Mouse (Mus musculus) brain, adult 10 weeks (tissue): ENCODE data around the gene Rasl11b. TPM values are rescaled to one million over a fixed set of nuclear protein-coding genes. Genes with fewer than 3 reads are reported as not detected.

Source experiments
- polyA plus RNA-seq: library from polyadenylated mRNA; stranded (reverse); fragments of 350-450 nt; fragmentation: Illumina TruSeq; extraction: RNeasy Lipid Tissue Mini Kit (QIAGEN cat#74804); gene quantifications from one replicate; pipeline ENCODE4 v1.2.3, GENCODE M21; 2015; ENCODE audit warnings: low read depth, low replicate concordance

The Rasl11b gene
- 67.0 TPM for polyA plus RNA-seq

DNA sequence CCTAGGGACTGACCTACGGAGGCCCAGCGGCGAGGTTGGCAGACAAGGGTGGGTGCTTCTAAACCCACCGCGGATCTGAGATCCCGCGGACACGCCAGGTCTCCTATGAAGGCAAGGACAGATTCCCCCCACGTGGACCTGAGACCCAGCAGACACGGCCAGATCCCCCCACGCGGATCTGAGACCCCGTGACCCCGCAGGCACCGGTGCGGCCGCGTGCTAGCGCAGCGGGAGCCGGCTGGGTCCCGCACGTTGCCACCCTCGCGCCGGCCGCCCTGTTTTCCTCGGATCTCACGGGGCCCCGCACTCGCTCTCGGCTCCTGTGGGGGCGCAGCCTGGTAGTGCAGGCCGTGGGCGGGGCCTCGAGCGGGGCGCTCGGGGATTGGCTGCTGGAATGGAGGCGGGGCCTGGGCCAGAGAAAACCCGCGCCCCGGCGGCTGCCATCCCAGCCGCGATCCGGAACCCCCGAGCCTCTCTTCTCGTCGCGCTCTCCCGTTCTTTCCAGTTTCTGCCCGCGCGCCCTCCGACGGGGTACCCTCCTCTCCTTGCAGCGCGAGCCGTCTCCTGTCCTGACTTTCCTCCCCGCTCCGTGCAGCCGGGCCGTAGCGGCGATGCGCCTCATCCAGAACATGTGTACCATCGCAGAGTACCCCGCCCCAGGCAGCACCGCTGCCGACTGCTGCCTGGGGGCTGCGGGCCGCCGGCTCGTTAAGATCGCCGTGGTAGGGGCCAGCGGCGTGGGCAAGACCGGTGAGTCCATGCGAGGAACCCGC, at the start of gene Rasl11b:
Rasl11b (plus strand) TSS at position 446 of the 773 bp plus-strand sequence.

Other genes starting within 250 kb of the Rasl11b start
- 75.1 TPM for gene Usp46, start 126.9 kb upstream of the Rasl11b start, polyA plus RNA-seq